Mouse (Mus musculus): Measurements from ENCODE around the gene Dhrs4. TPM values are rescaled to one million over a fixed set of nuclear protein-coding genes. Genes with fewer than 3 reads are reported as not detected.

The Dhrs4 gene
- polyA plus RNA-seq, 1 experiment from 2014 or later: 21.5 TPM

Other genes starting within 250 kb of the Dhrs4 start
- gene Carmil3, start 11.9 kb downstream of the Dhrs4 start, polyA plus RNA-seq (2015; fragmentation: Nextera tagmentation; extraction: Ambion mirVana): 21.6 and 25.1 TPM in 2 replicates
- 17.8 and 20.0 TPM in 2 replicates for gene Cpne6, start 31.7 kb downstream of the Dhrs4 start, polyA plus RNA-seq (2015; fragmentation: Nextera tagmentation; extraction: Ambion mirVana)
- gene Nrl, start 46.2 kb downstream of the Dhrs4 start, polyA plus RNA-seq (2015; fragmentation: Nextera tagmentation; extraction: Ambion mirVana): 0.13 and 0.26 TPM in 2 replicates
- gene Pck2, start 61.5 kb downstream of the Dhrs4 start, polyA plus RNA-seq (2015; fragmentation: Nextera tagmentation; extraction: Ambion mirVana): 30.5 and 30.9 TPM in 2 replicates
- 98.9 and 102 TPM in 2 replicates for gene Dcaf11, start 81.2 kb downstream of the Dhrs4 start, polyA plus RNA-seq (2015; fragmentation: Nextera tagmentation; extraction: Ambion mirVana)
- 0.46 and 0.75 TPM in 2 replicates for gene A730061H03Rik, start 81.6 kb downstream of the Dhrs4 start, polyA plus RNA-seq (2015; fragmentation: Nextera tagmentation; extraction: Ambion mirVana)
- 1.6 and 2.0 TPM in 2 replicates for gene Fitm1, start 96.9 kb downstream of the Dhrs4 start, polyA plus RNA-seq (2015; fragmentation: Nextera tagmentation; extraction: Ambion mirVana)
- 214 and 228 TPM in 2 replicates for gene Psme1, start 99.4 kb downstream of the Dhrs4 start, polyA plus RNA-seq (2015; fragmentation: Nextera tagmentation; extraction: Ambion mirVana)
- gene Emc9, start 106.5 kb downstream of the Dhrs4 start, polyA plus RNA-seq (2015; fragmentation: Nextera tagmentation; extraction: Ambion mirVana): 49.3 and 56.2 TPM in 2 replicates
- 186 and 246 TPM in 2 replicates for gene Psme2, start 112.4 kb downstream of the Dhrs4 start, polyA plus RNA-seq (2015; fragmentation: Nextera tagmentation; extraction: Ambion mirVana)
- gene Rnf31, start 113.0 kb downstream of the Dhrs4 start, polyA plus RNA-seq (2015; fragmentation: Nextera tagmentation; extraction: Ambion mirVana): 20.4 and 22.0 TPM in 2 replicates
- 10.4 and 13.2 TPM in 2 replicates for gene Irf9, start 124.8 kb downstream of the Dhrs4 start, polyA plus RNA-seq (2015; fragmentation: Nextera tagmentation; extraction: Ambion mirVana)
- 15.1 and 16.6 TPM in 2 replicates for gene Rec8, start 139.3 kb downstream of the Dhrs4 start, polyA plus RNA-seq (2015; fragmentation: Nextera tagmentation; extraction: Ambion mirVana)
- 110 and 121 TPM in 2 replicates for gene Ipo4, start 157.2 kb downstream of the Dhrs4 start, polyA plus RNA-seq (2015; fragmentation: Nextera tagmentation; extraction: Ambion mirVana)
- gene Gm49378, start 159.1 kb downstream of the Dhrs4 start, polyA plus RNA-seq (2015; fragmentation: Nextera tagmentation; extraction: Ambion mirVana): 0.77 and 1.7 TPM in 2 replicates
- gene Tm9sf1, start 165.0 kb downstream of the Dhrs4 start, polyA plus RNA-seq (2015; fragmentation: Nextera tagmentation; extraction: Ambion mirVana): 62.6 and 72.5 TPM in 2 replicates
- gene Tssk4, start 171.4 kb downstream of the Dhrs4 start, polyA plus RNA-seq (2015; fragmentation: Nextera tagmentation; extraction: Ambion mirVana): 0.31 and 0.32 TPM in 2 replicates
- gene Mdp1, start 181.8 kb downstream of the Dhrs4 start, polyA plus RNA-seq (2015; fragmentation: Nextera tagmentation; extraction: Ambion mirVana): 76.0 and 79.8 TPM in 2 replicates
- 50.2 and 50.8 TPM in 2 replicates for gene Gmpr2, start 193.2 kb downstream of the Dhrs4 start, polyA plus RNA-seq (2015; fragmentation: Nextera tagmentation; extraction: Ambion mirVana)
- 590 and 594 TPM in 2 replicates for gene Nedd8, start 193.4 kb downstream of the Dhrs4 start, polyA plus RNA-seq (2015; fragmentation: Nextera tagmentation; extraction: Ambion mirVana)
- gene Tinf2, start 203.1 kb downstream of the Dhrs4 start, polyA plus RNA-seq (2015; fragmentation: Nextera tagmentation; extraction: Ambion mirVana): 24.9 and 28.3 TPM in 2 replicates
- gene Tgm1, start 235.2 kb downstream of the Dhrs4 start, polyA plus RNA-seq (2015; fragmentation: Nextera tagmentation; extraction: Ambion mirVana): 0.31 and 0.96 TPM in 2 replicates
- 56.7 and 65.1 TPM in 2 replicates for gene Rabggta, start 243.5 kb downstream of the Dhrs4 start, polyA plus RNA-seq (2015; fragmentation: Nextera tagmentation; extraction: Ambion mirVana)